Mouse (Mus musculus) MEL (cell line): ENCODE measurements around the gene Tspan14. TPM values are rescaled to one million over a fixed set of nuclear protein-coding genes. Genes with fewer than 3 reads are reported as not detected.

ENCODE experiments used
- DNase-seq: peaks from one replicate; pipeline ENCODE4 v3.0.0; 2011; ENCODE audit warnings: low read depth, low spot score
- H3K27ac ChIP-seq: 2 replicates; pipeline ENCODE4 v1.5.1; 2012; ENCODE audit warnings: low read depth, mild to moderate bottlenecking, control low read depth, low read length, moderate library complexity; ENCODE audit not compliant: control insufficient read depth
- H3K27me3 ChIP-seq, 2 experiments: fragments of 150-350 bp in 1 of 2; sonication (generic) in 1 of 2; 2 replicates each; pipeline ENCODE4 v1.6.1; 2012; ENCODE audit warnings: low read length in 2 of 2, mild to moderate bottlenecking in 2 of 2, improper control_type of control experiment in 1 of 2, moderate library complexity in 1 of 2; ENCODE audit not compliant: insufficient read depth in 2 of 2, control insufficient read depth in 1 of 2
- H3K36me3 ChIP-seq, 2 experiments: 2 replicates each; pipeline ENCODE4 v1.6.1; 2012 to 2014; ENCODE audit warnings: low read length in 2 of 2, improper control_type of control experiment in 1 of 2, inconsistent platforms in 1 of 2, mild to moderate bottlenecking in 1 of 2; ENCODE audit not compliant: insufficient read depth in 2 of 2, control insufficient read depth in 1 of 2
- H3K4me1 ChIP-seq, 2 experiments: fragments of 150-350 bp in 1 of 2; sonication (generic) in 1 of 2; 2 replicates each; pipeline ENCODE4 v1.6.1; 2012; ENCODE audit warnings: low read length in 2 of 2, improper control_type of control experiment in 1 of 2, mild to moderate bottlenecking in 1 of 2; ENCODE audit not compliant: insufficient read depth in 2 of 2, control insufficient read depth in 1 of 2
- H3K4me3 ChIP-seq, 2 experiments: fragments of 150-350 bp in 1 of 2; sonication (generic) in 1 of 2; 2 replicates each; pipeline ENCODE4 v1.5.1; 2012; ENCODE audit warnings: low read depth in 2 of 2, low read length in 2 of 2, mild to moderate bottlenecking in 2 of 2, moderate library complexity in 2 of 2, control low read depth in 1 of 2, improper control_type of control experiment in 1 of 2; ENCODE audit not compliant: control insufficient read depth in 1 of 2, insufficient read depth in 1 of 2
- H3K79me2 ChIP-seq: 2 replicates; pipeline ENCODE4 v1.6.1; 2012; ENCODE audit warnings: mild to moderate bottlenecking, low read length, moderate library complexity; ENCODE audit not compliant: control insufficient read depth, poor library complexity, insufficient read depth
- H3K9ac ChIP-seq: 2 replicates; pipeline ENCODE4 v1.6.1; 2012; ENCODE audit warnings: low read depth, mild to moderate bottlenecking, control low read depth, low read length, moderate library complexity; ENCODE audit not compliant: control insufficient read depth, poor library complexity, severe bottlenecking
- H3K9me3 ChIP-seq: fragments of 150-350 bp; sonication (generic); replicated peaks from 2 replicates; pipeline ENCODE4 v1.6.1; 2012; ENCODE audit warnings: mild to moderate bottlenecking, low read length, improper control_type of control experiment, moderate library complexity; ENCODE audit not compliant: insufficient read depth
- BHLHE40 ChIP-seq: IDR thresholded peaks from 2 replicates; pipeline ENCODE4 v1.6.1; 2012; ENCODE audit warnings: low read depth, mild to moderate bottlenecking, inconsistent platforms, low read length, improper control_type of control experiment, borderline replicate concordance
- CHD1 ChIP-seq: IDR thresholded peaks from 2 replicates; pipeline ENCODE4 v1.6.1; 2012; ENCODE audit warnings: low read depth, mild to moderate bottlenecking, inconsistent platforms, low read length, improper control_type of control experiment
- CTCF ChIP-seq, 3 experiments: IDR thresholded peaks in 2 of 3; conservative IDR thresholded peaks in 1 of 3; 2 replicates each; pipeline ENCODE4 v1.5.1; 2011 to 2012; ENCODE audit warnings: low read length in 3 of 3, low read depth in 2 of 3, mild to moderate bottlenecking in 2 of 3, improper control_type of control experiment in 1 of 3, inconsistent platforms in 1 of 3, mixed read lengths in 1 of 3, moderate library complexity in 1 of 3; ENCODE audit not compliant: control insufficient read depth in 1 of 3, insufficient read depth in 1 of 3, poor library complexity in 1 of 3, severe bottlenecking in 1 of 3
- ETS1 ChIP-seq: IDR thresholded peaks from 2 replicates; pipeline ENCODE4 v1.6.1; 2012; ENCODE audit warnings: low read depth, mild to moderate bottlenecking, inconsistent platforms, low read length, improper control_type of control experiment, moderate library complexity
- GATA1 ChIP-seq: IDR thresholded peaks from 2 replicates; pipeline ENCODE4 v1.6.1; 2011; ENCODE audit warnings: low read depth, low read length, improper control_type of control experiment
- JUND ChIP-seq: IDR thresholded peaks from 2 replicates; pipeline ENCODE4 v1.6.1; 2011; ENCODE audit warnings: low read depth, mild to moderate bottlenecking, improper control_type of control experiment, low read length
- KAT2A ChIP-seq: conservative IDR thresholded peaks from 2 replicates; pipeline ENCODE4 v1.6.1; 2012; ENCODE audit warnings: low read depth, low read length, improper control_type of control experiment, inconsistent platforms
- MAFK ChIP-seq: IDR thresholded peaks from 2 replicates; pipeline ENCODE4 v1.6.1; 2011; ENCODE audit warnings: low read depth, mild to moderate bottlenecking, low read length, improper control_type of control experiment, borderline replicate concordance
- MEF2A ChIP-seq: IDR thresholded peaks from 2 replicates; pipeline ENCODE4 v1.6.1; 2014; ENCODE audit warnings: low read depth, mild to moderate bottlenecking, inconsistent platforms, low read length, improper control_type of control experiment; ENCODE audit not compliant: poor library complexity, insufficient replicate concordance, severe bottlenecking; ENCODE audit errors: extremely low read depth
- MXI1 ChIP-seq: IDR thresholded peaks from 2 replicates; pipeline ENCODE4 v1.6.1; 2011; ENCODE audit warnings: mild to moderate bottlenecking, low read depth, low read length, improper control_type of control experiment
- MYB ChIP-seq: IDR thresholded peaks from 2 replicates; pipeline ENCODE4 v1.6.1; 2011; ENCODE audit warnings: mild to moderate bottlenecking, low read depth, low read length, improper control_type of control experiment
- MYC ChIP-seq: IDR thresholded peaks from 2 replicates; pipeline ENCODE4 v1.6.1; 2011; ENCODE audit warnings: low read depth, mild to moderate bottlenecking, low read length, improper control_type of control experiment, moderate library complexity
- NELFE ChIP-seq: IDR thresholded peaks from 2 replicates; pipeline ENCODE4 v1.6.1; 2011; ENCODE audit warnings: low read depth, low read length, improper control_type of control experiment
- NRF1 ChIP-seq: IDR thresholded peaks from 2 replicates; pipeline ENCODE4 v1.6.1; 2014; ENCODE audit warnings: low read depth, mild to moderate bottlenecking, inconsistent platforms, low read length, improper control_type of control experiment, moderate library complexity; ENCODE audit not compliant: poor library complexity, insufficient read depth, severe bottlenecking
- POLR2A ChIP-seq, 2 experiments: IDR thresholded peaks; 2 replicates each; pipeline ENCODE4 v1.6.1; 2011 to 2012; ENCODE audit warnings: low read length in 2 of 2, mild to moderate bottlenecking in 2 of 2, control low read depth in 1 of 2, improper control_type of control experiment in 1 of 2, low read depth in 1 of 2, moderate library complexity in 1 of 2; ENCODE audit not compliant: control insufficient read depth in 1 of 2, insufficient read depth in 1 of 2, poor library complexity in 1 of 2
- POLR2AphosphoS5 ChIP-seq: IDR thresholded peaks from 2 replicates; pipeline ENCODE4 v1.6.1; 2012; ENCODE audit warnings: low read depth, borderline replicate concordance, mild to moderate bottlenecking, inconsistent platforms, low read length, moderate library complexity, mixed read lengths
- RAD21 ChIP-seq: IDR thresholded peaks from 2 replicates; pipeline ENCODE4 v1.6.1; 2011; ENCODE audit warnings: mild to moderate bottlenecking, low read depth, low read length, improper control_type of control experiment
- SIN3A ChIP-seq: IDR thresholded peaks from 2 replicates; pipeline ENCODE4 v1.6.1; 2012; ENCODE audit warnings: low read length, improper control_type of control experiment, inconsistent platforms
- SMC3 ChIP-seq: IDR thresholded peaks from 2 replicates; pipeline ENCODE4 v1.6.1; 2011; ENCODE audit warnings: low read depth, low read length, improper control_type of control experiment
- TAL1 ChIP-seq: IDR thresholded peaks from 2 replicates; pipeline ENCODE4 v1.6.1; 2012; ENCODE audit warnings: mild to moderate bottlenecking, inconsistent platforms, low read length, moderate library complexity, mixed read lengths
- TCF12 ChIP-seq: IDR thresholded peaks from 2 replicates; pipeline ENCODE4 v1.6.1; 2014; ENCODE audit warnings: low read depth, mild to moderate bottlenecking, inconsistent platforms, low read length, improper control_type of control experiment, moderate library complexity
- UBTF ChIP-seq: IDR thresholded peaks from 2 replicates; pipeline ENCODE4 v1.6.1; 2012; ENCODE audit warnings: low read depth, mild to moderate bottlenecking, inconsistent platforms, low read length, improper control_type of control experiment, moderate library complexity, borderline replicate concordance; ENCODE audit not compliant: insufficient read depth
- USF1 ChIP-seq: IDR thresholded peaks from 2 replicates; pipeline ENCODE4 v1.6.1; 2014; ENCODE audit warnings: low read depth, mild to moderate bottlenecking, inconsistent platforms, low read length, improper control_type of control experiment, moderate library complexity
- USF2 ChIP-seq, 2 experiments: IDR thresholded peaks; 2 replicates each; pipeline ENCODE4 v1.6.1; 2011 to 2012; ENCODE audit warnings: improper control_type of control experiment in 2 of 2, low read length in 2 of 2, borderline replicate concordance in 1 of 2, inconsistent platforms in 1 of 2, low read depth in 1 of 2, mild to moderate bottlenecking in 1 of 2; ENCODE audit not compliant: insufficient read depth in 1 of 2
- ZC3H11A ChIP-seq: IDR thresholded peaks from 2 replicates; pipeline ENCODE4 v1.6.1; 2012; ENCODE audit warnings: low read depth, mild to moderate bottlenecking, inconsistent platforms, low read length, improper control_type of control experiment
- ZKSCAN1 ChIP-seq: IDR thresholded peaks from 2 replicates; pipeline ENCODE4 v1.6.1; 2012; ENCODE audit warnings: low read depth, mild to moderate bottlenecking, inconsistent platforms, low read length, improper control_type of control experiment, moderate library complexity
- polyA plus RNA-seq, 2 experiments: library from polyadenylated mRNA; stranded (reverse) in 1 of 2; unstranded in 1 of 2; fragments of >175 nt in 1 of 2; fragments of >200 nt in 1 of 2; gene quantifications; 2 replicates each; pipeline versions ENCODE4 v1.2.1 to v1.2.4; 2012; ENCODE audit warnings: low replicate concordance in 2 of 2, low read depth in 1 of 2; ENCODE audit not compliant: insufficient read length in 2 of 2, insufficient read depth in 1 of 2, missing spikeins in 1 of 2
- total RNA-seq: library from RNA; depleted of rRNA; stranded (reverse); fragments of 300-350 nt; gene quantifications from 2 replicates; pipeline ENCODE4 v1.2.3, GENCODE M21; 2012

Tspan14 gene
- total and polyA plus RNA-seq, 3 experiments = 24.8 to 29.9 TPM; not detected in 1

- peaks cover 0 to 2% of the 10 kb centered on the region in 2 experiments; a peak in 2 of 4 replicates for H3K36me3 ChIP-seq
- H3K79me2 ChIP-seq = no peaks in the 10 kb centered on the region
- no peaks in the 10 kb centered on the region for H3K9me3 ChIP-seq
- peaks cover 2 to 5% of the 10 kb centered on the region in 2 experiments; a peak in 3 of 4 replicates for H3K4me1 ChIP-seq
- DNase-seq = no peak
- no peaks in the 10 kb centered on the region for H3K27me3 ChIP-seq
- TF ChIP-seq RAD21 (no peak), MXI1 (no peak), MYB (no peak), POLR2AphosphoS5 (no peak), USF1 (no peak), SMC3 (no peak), JUND (no peak), MYC (no peak), MAFK (no peak), ZC3H11A (no peak), ZKSCAN1 (no peak), TCF12 (no peak), BHLHE40 (no peak), GATA1 (no peak), MEF2A (no peak), UBTF (no peak), ETS1 (no peak)
- TF ChIP-seq, all 39 proteins: peak for 0
- no peak overlapping the region for H3K4me3 ChIP-seq
- no peak overlapping the region for H3K27ac ChIP-seq
- H3K9ac ChIP-seq = no peak overlapping the region
These were observed 47.1 kb downstream of the Tspan14 start for GRCm38 (mm10) chr14:40919521-40919920.

DNA sequence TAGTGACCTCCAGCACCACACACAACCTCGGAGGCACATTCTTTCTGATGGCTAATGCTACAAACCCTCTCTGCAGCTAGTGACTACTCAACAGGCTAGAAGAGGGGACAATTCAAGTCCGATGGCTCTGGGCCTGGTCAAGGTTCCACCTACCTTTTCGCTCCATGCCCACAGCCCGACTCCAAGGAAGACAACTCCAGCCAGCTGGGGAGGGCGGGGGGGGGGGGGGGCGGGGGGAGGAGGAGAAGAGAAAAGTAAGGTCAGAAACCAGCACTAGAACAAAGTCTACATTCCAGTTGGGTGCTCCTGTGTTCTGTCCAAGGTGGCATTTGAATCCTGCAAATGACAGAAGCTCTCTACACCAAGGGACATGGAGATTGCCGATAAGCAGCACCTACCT, 48.1 kb downstream of the Tspan14 start:
- no peaks in the 10 kb centered on the region for H3K36me3 ChIP-seq
- H3K27ac ChIP-seq = no peak overlapping the region

More for the DNA sequence above, 48.1 kb downstream of the Tspan14 start:
- TF ChIP-seq GATA1 = no peak
- TF ChIP-seq POLR2AphosphoS5 = no peak
- TF ChIP-seq USF2 (IDR thresholded peaks at IDR 0.05; ENCODE audit: borderline replicate concordance in 1 of 2, insufficient read depth in 1 of 2, low read depth in 1 of 2, low read length in 2 of 2) = no peak
- TF ChIP-seq ZKSCAN1 = no peak
- no peak for TF ChIP-seq ZC3H11A
- no peak for TF ChIP-seq NELFE
- no peak for TF ChIP-seq ETS1
- no peak for TF ChIP-seq TAL1
- TF ChIP-seq KAT2A = no peak
- TF ChIP-seq RAD21 = no peak
- TF ChIP-seq MAFK = no peak
- TF ChIP-seq CTCF (IDR thresholded peaks at IDR 0.05 in 2 of 3, conservative IDR thresholded peaks at IDR 0.05 in 1 of 3; ENCODE audit: control insufficient read depth in 1 of 3, insufficient read depth in 1 of 3, low read depth in 2 of 3, low read length in 3 of 3, poor library complexity in 1 of 3, severe bottlenecking in 1 of 3) = no peak
- TF ChIP-seq POLR2A (IDR thresholded peaks at IDR 0.05; ENCODE audit: control insufficient read depth in 1 of 2, insufficient read depth in 1 of 2, low read depth in 1 of 2, low read length in 2 of 2, poor library complexity in 1 of 2) = no peak
- TF ChIP-seq MXI1 = no peak
- no peak for TF ChIP-seq USF1
- no peak for TF ChIP-seq CHD1
- no peak for TF ChIP-seq SIN3A
- TF ChIP-seq NRF1 = no peak
- no peak for TF ChIP-seq MEF2A
- Histone ChIP-seq H3K79me2 (no peaks in the 10 kb centered on the region), H3K9me3 (no peaks in the 10 kb centered on the region), H3K27me3 (no peaks in the 10 kb centered on the region), H3K9ac (no peak overlapping the region), H3K4me3 (no peak overlapping the region), H3K4me1 (no peaks in the 10 kb centered on the region)
- DNase-seq = no peak
